Mouse (Mus musculus) ES-E14 (cell line): ENCODE results near the gene 4930578C19Rik. TPM values are rescaled to one million over a fixed set of nuclear protein-coding genes. Genes with fewer than 3 reads are reported as not detected.

Experiments
- DNase-seq: peaks from one replicate; pipeline ENCODE4 v3.0.0-alpha.2; 2013; ENCODE audit warnings: low read depth, low spot score
- H3K27ac ChIP-seq: 2 replicates; pipeline ENCODE4 v1.5.1; 2012; ENCODE audit warnings: low read depth, mild to moderate bottlenecking, low read length, moderate library complexity, mixed read lengths; ENCODE audit not compliant: poor library complexity, insufficient read depth, severe bottlenecking
- H3K36me3 ChIP-seq: 2 replicates; pipeline ENCODE4 v1.6.1; 2012; ENCODE audit warnings: mild to moderate bottlenecking, low read length, moderate library complexity, mixed read lengths; ENCODE audit not compliant: control insufficient read depth, poor library complexity, insufficient read depth, severe bottlenecking
- H3K4me1 ChIP-seq, 2 experiments: fragments of 150-350 bp in 1 of 2; sonication (generic) in 1 of 2; 2 replicates each; pipeline ENCODE4 v1.6.1; 2012; ENCODE audit warnings: low read length in 2 of 2, mild to moderate bottlenecking in 1 of 2, mixed read lengths in 1 of 2; ENCODE audit not compliant: control insufficient read depth in 2 of 2, insufficient read depth in 2 of 2, poor library complexity in 1 of 2
- H3K4me3 ChIP-seq, 2 experiments: fragments of 150-350 bp in 1 of 2; sonication (generic) in 1 of 2; 2 replicates each; pipeline ENCODE4 v1.5.1; 2012; ENCODE audit warnings: low read length in 2 of 2, low read depth in 1 of 2, mild to moderate bottlenecking in 1 of 2, mixed read lengths in 1 of 2; ENCODE audit not compliant: insufficient read depth in 1 of 2, poor library complexity in 1 of 2, severe bottlenecking in 1 of 2
- H3K9ac ChIP-seq: 2 replicates; pipeline ENCODE4 v1.6.1; 2012; ENCODE audit warnings: low read depth, mild to moderate bottlenecking, low read length, mixed read lengths; ENCODE audit not compliant: poor library complexity, insufficient read depth, severe bottlenecking
- H3K9me3 ChIP-seq: fragments of 150-350 bp; sonication (generic); 2 replicates; pipeline ENCODE4 v1.6.1; 2012; ENCODE audit warnings: low read depth, mild to moderate bottlenecking, low read length; ENCODE audit not compliant: control insufficient read depth, insufficient read depth
- CHD2 ChIP-seq: IDR thresholded peaks from 2 replicates; pipeline ENCODE4 v1.6.1; 2014; ENCODE audit warnings: mild to moderate bottlenecking, low read depth, low read length, inconsistent platforms
- HCFC1 ChIP-seq: IDR thresholded peaks from 2 replicates; pipeline ENCODE4 v1.6.1; 2012; ENCODE audit warnings: low read length, inconsistent platforms, borderline replicate concordance; ENCODE audit not compliant: insufficient read depth
- MAFK ChIP-seq: IDR thresholded peaks from 2 replicates; pipeline ENCODE4 v1.6.1; 2014; ENCODE audit warnings: mild to moderate bottlenecking, low read depth, low read length, inconsistent platforms; ENCODE audit not compliant: insufficient read depth
- ZC3H11A ChIP-seq: IDR thresholded peaks from 2 replicates; pipeline ENCODE4 v1.6.1; 2012; ENCODE audit warnings: low read depth, mild to moderate bottlenecking, inconsistent platforms, low read length, borderline replicate concordance
- ZNF384 ChIP-seq: IDR thresholded peaks from 2 replicates; pipeline ENCODE4 v1.6.1; 2012; ENCODE audit warnings: low read depth, low read length, inconsistent platforms
- in situ Hi-C, 2 experiments: fragments of 600-800 bp; cut with MboI; formaldehyde crosslinking; loops; one replicate each; pipeline ENCODE4 v1.15.1; 2025; ENCODE audit warnings: low sequenced_read_pairs in 2 of 2, inconsistent platforms in 1 of 2; ENCODE audit not compliant: unreplicated experiment in 2 of 2
- total RNA-seq: library from RNA; depleted of rRNA; stranded (reverse); fragments of 300-350 nt; gene quantifications from 2 replicates; pipeline ENCODE4 v1.2.3, GENCODE M21; 2012; rRNA removed

The 4930578C19Rik gene
- not detected in 2 replicates for total RNA-seq

DNA sequence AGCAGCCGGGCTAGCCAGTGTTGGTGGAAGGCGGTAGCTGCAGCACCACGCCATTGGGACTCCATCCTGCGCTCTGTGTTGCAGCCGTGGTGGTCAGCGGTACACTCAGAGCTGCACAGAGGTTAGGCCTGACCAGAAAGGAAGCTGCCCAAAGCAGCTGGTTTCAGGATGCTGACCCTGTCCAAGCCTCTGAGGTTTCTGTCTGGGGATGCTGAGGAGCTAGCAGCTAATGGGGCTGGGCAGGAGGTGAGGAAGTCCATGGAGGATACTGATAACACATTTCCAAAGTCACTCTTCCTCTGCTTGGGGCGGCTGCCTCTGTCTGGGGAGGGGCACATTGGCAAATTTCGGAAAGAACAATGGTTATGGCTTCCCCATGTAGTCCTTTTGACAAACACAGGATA, at the start of gene 4930578C19Rik:
Gene 4930578C19Rik (minus strand): TSS at position 200 of the 404 bp plus-strand sequence.
- Histone ChIP-seq H3K9me3 (no peaks in the 10 kb centered on the region), H3K4me3 (no peak within 1 kb of the TSS), H3K36me3 (no peaks in the 10 kb centered on the region), H3K9ac (no peak within 1 kb of the TSS), H3K27ac (no peak within 1 kb of the TSS), H3K4me1 (no peaks in the 10 kb centered on the region)
- no peak for DNase-seq
- in situ Hi-C loops, result no loop called here
- TF ChIP-seq HCFC1 (no peak), MAFK (no peak), CHD2 (no peak), ZC3H11A (no peak), ZNF384 (no peak)

DNA sequence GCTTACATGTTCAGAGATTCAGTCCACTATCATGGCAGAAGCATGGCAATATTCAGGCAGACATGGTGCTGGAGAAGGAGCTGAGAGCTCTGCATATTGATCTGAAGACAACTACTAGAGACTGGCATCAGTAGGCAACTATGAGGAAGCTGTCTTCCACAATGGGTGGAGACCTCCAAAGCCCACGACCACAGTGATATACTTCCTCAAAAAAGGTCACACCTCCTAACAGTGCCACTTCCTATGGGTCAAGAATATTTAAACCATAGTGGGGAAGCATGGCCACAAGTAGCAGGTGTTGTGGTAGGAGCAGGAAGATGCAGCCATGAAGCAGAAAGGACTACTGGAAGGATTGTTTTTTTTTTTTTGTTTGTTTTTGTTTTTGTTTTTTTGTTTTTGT, 6.5 kb upstream of the 4930578C19Rik start:
- no peaks in the 10 kb centered on the region for H3K9me3 ChIP-seq
- no peaks in the 10 kb centered on the region for H3K4me1 ChIP-seq
- DNase-seq, result no peak
- H3K27ac ChIP-seq, result no peak overlapping the region
- no peak overlapping the region for H3K4me3 ChIP-seq
- in situ Hi-C loops, result no loop called here
- TF ChIP-seq MAFK, result no peak
- TF ChIP-seq ZC3H11A, result no peak
- TF ChIP-seq CHD2, result no peak
- no peak for TF ChIP-seq HCFC1
- TF ChIP-seq ZNF384, result no peak
- H3K36me3 ChIP-seq, result no peaks in the 10 kb centered on the region
- no peak overlapping the region for H3K9ac ChIP-seq

GRCm38 (mm10) chrX:18462879-18463278, 1.7 kb upstream of the 4930578C19Rik start:
- Histone ChIP-seq H3K9ac (no peak overlapping the region), H3K4me3 (no peak overlapping the region), H3K4me1 (no peaks in the 10 kb centered on the region), H3K36me3 (no peaks in the 10 kb centered on the region), H3K27ac (no peak overlapping the region), H3K9me3 (no peaks in the 10 kb centered on the region)
- in situ Hi-C loops, result no loop called here
- TF ChIP-seq CHD2 (no peak), HCFC1 (no peak), ZNF384 (no peak), MAFK (no peak), ZC3H11A (no peak)
- DNase-seq, result no peak

- in situ Hi-C loops, result no loop called here
These were observed 9.6 kb downstream of the 4930578C19Rik start for GRCm38 (mm10) chrX:18451559-18451958.

GRCm38 (mm10) chrX:18442066-18442465, 19.1 kb downstream of the 4930578C19Rik start:
- Histone ChIP-seq H3K9me3 (no peaks in the 10 kb centered on the region), H3K9ac (no peak overlapping the region), H3K36me3 (no peaks in the 10 kb centered on the region), H3K27ac (no peak overlapping the region), H3K4me1 (no peaks in the 10 kb centered on the region), H3K4me3 (no peak overlapping the region)
- peak; percentile 39 for DNase-seq
- no peak for TF ChIP-seq CHD2
- peak; percentile 53; the same call in 1 of the 2 replicates for TF ChIP-seq ZC3H11A
- in situ Hi-C loops, result no loop called here

More at GRCm38 (mm10) chrX:18451559-18451958, 9.6 kb downstream of the 4930578C19Rik start:
- no peak overlapping the region for H3K27ac ChIP-seq
- TF ChIP-seq HCFC1, result no peak
- TF ChIP-seq ZC3H11A, result no peak
- no peak for TF ChIP-seq CHD2
- TF ChIP-seq MAFK, result no peak
- no peak for TF ChIP-seq ZNF384
- H3K36me3 ChIP-seq, result no peaks in the 10 kb centered on the region
- no peaks in the 10 kb centered on the region for H3K9me3 ChIP-seq
- no peaks in the 10 kb centered on the region for H3K4me1 ChIP-seq
- no peak for DNase-seq
- no peak overlapping the region for H3K9ac ChIP-seq
- no peak overlapping the region for H3K4me3 ChIP-seq
